Mouse (Mus musculus) central nervous system, embryonic 14 days (tissue): Measurements from ENCODE around the gene Samd7. TPM values are rescaled to one million over a fixed set of nuclear protein-coding genes. Genes with fewer than 3 reads are reported as not detected.

Experiments
- polyA plus RNA-seq: library from polyadenylated mRNA; depleted of rRNA; stranded (reverse); fragments of >200 nt; gene quantifications from 2 replicates; pipeline ENCODE4 v1.2.3, GENCODE M21; 2012; rRNA removed

Gene Samd7
- polyA plus RNA-seq = 0.05 and 0.06 TPM in 2 replicates

DNA sequence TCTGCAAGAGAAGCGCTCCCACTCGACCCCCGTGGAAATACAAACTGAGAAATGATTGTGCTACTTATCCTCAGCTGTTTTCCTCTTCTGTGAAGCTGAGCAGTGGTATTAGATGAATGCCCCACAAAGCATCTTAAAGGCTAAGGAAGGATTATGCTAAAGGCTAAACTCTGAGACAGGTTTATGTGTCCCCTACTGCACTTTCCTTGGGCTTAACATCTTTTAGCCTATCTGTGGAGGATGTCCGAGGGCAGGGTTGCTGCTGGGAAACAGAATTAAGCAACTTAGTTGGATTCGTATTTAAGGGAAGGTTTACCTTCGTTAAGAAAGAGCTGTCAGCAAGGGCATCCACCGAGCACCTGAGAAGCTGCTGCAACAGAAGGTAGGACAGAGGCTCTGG lies at the start of gene Samd7:
Gene Samd7, plus strand, starts transcription at position 288 of the 400 bp plus-strand sequence.

DNA sequence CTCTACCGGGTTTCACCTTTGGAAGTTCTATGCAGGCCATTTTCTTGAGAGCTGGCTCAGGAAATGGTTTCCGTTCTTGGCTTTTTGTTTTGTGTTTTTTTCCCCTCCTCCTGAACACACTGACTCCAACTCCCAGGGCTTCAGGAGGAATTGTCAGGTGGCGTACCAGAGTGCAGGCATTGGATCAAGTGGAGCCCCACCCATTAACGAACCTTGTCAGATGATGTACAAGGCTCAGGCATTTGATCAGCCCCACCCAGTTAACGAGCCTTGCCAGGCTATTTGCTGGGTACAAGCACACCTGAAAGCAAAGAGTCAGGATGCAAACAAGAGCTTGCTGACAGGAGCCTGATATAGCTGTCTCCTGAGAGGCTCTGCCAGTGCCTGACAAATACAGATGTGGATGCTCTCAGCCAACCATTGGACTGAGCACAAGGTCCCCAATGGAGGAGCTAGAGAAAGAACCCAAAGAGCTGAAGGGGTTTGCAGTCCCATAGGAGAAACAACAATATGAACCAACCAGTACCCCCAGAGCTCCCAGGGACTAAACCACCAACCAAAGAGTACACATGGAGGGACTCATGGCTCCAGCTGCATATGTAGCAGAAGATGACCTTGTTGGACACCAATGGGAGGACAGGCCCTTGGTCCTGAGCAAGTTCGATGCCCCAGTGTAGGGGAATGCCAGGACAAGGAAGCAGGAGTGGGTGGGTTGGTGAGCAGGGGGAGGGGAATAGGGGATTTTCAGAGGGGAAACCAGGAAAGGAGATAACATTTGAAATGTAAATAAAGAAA lies 46.2 kb upstream of the Samd7 start, which contains the start of gene Lrrc31:
Gene Lrrc31, minus strand, starts transcription at position 133 of the 795 bp plus-strand sequence.

GRCm38 (mm10) chr3:30792737-30793402 lies 46.8 kb downstream of the Samd7 start, which contains the start of gene Sec62:
TSS of gene Sec62 (plus strand) at chr3:30792875.

Other genes with a start within 250 kb of the Samd7 start
- gene Mecom, start 198.3 kb upstream of the Samd7 start, polyA plus RNA-seq = 4.8 and 9.6 TPM in 2 replicates
- gene Actrt3, start 146.4 kb upstream of the Samd7 start, polyA plus RNA-seq = 0.13 and 0.15 TPM in 2 replicates
- gene Mynn, start 144.2 kb upstream of the Samd7 start, polyA plus RNA-seq = 22.0 and 25.5 TPM in 2 replicates
- not detected in 2 replicates for gene Lrriq4, start 101.8 kb upstream of the Samd7 start, polyA plus RNA-seq
- 0.53 and 0.58 TPM in 2 replicates for gene Lrrc34, start 98.4 kb upstream of the Samd7 start, polyA plus RNA-seq
- 0.10 TPM in 1 of 2 replicates, not detected in the other for gene Lrrc31, start 46.5 kb upstream of the Samd7 start, polyA plus RNA-seq
- gene Sec62, start 46.6 kb downstream of the Samd7 start, polyA plus RNA-seq = 51.7 and 52.8 TPM in 2 replicates
- 0.69 and 0.90 TPM in 2 replicates for gene Gpr160, start 109.7 kb downstream of the Samd7 start, polyA plus RNA-seq
- 16.3 and 17.6 TPM in 2 replicates for gene Phc3, start 223.1 kb downstream of the Samd7 start, polyA plus RNA-seq
- gene Prkci, start 249.5 kb downstream of the Samd7 start, polyA plus RNA-seq = 34.0 and 37.1 TPM in 2 replicates